Mouse (Mus musculus): ENCODE measurements around the gene Aff3.
A peak's percentile ranks its signal among the peaks of the same experiment; 100 is the strongest.

The Aff3 gene

GRCm38 (mm10) chr1:38308705-38308996, 356.1 kb downstream of the Aff3 start:
- DNase-seq: no peak

GRCm38 (mm10) chr1:38307821-38308704, 356.7 kb downstream of the Aff3 start:
- peak; percentile 36 to 69 for DNase-seq

GRCm38 (mm10) chr1:38307234-38307633, 357.5 kb downstream of the Aff3 start:
- no peak for DNase-seq

- DNase-seq: no peak
Observed at GRCm38 (mm10) chr1:38306146-38306545, 358.6 kb downstream of the Aff3 start.

GRCm38 (mm10) chr1:38304376-38304775, 360.4 kb downstream of the Aff3 start:
- DNase-seq: no peak

GRCm38 (mm10) chr1:38298291-38298690, 366.5 kb downstream of the Aff3 start:
- DNase-seq: no peak

- no peak for DNase-seq
Observed at GRCm38 (mm10) chr1:38294906-38295305, 369.8 kb downstream of the Aff3 start.

GRCm38 (mm10) chr1:38294336-38294695, 370.4 kb downstream of the Aff3 start:
- no peak for DNase-seq

- no peak for DNase-seq
Observed at GRCm38 (mm10) chr1:38293671-38294335, 371.0 kb downstream of the Aff3 start.

GRCm38 (mm10) chr1:38292851-38293250, 371.9 kb downstream of the Aff3 start:
- DNase-seq: no peak

GRCm38 (mm10) chr1:38291915-38292314, 372.8 kb downstream of the Aff3 start:
- DNase-seq: no peak

- DNase-seq: no peak
Observed at GRCm38 (mm10) chr1:38291497-38291896, 373.3 kb downstream of the Aff3 start.

- no peak for DNase-seq
Observed at GRCm38 (mm10) chr1:38290881-38291280, 373.9 kb downstream of the Aff3 start.

- DNase-seq: no peak
Observed at GRCm38 (mm10) chr1:38289891-38290290, 374.9 kb downstream of the Aff3 start.

GRCm38 (mm10) chr1:38288716-38289115, 376.0 kb downstream of the Aff3 start:
- DNase-seq: no peak

- DNase-seq: no peak
Observed at GRCm38 (mm10) chr1:38286551-38286950, 378.2 kb downstream of the Aff3 start.

GRCm38 (mm10) chr1:38280549-38280948, 384.2 kb downstream of the Aff3 start:
- no peak for DNase-seq

GRCm38 (mm10) chr1:38271312-38271711, 393.4 kb downstream of the Aff3 start:
- DNase-seq: no peak

GRCm38 (mm10) chr1:38268246-38269042, 396.3 kb downstream of the Aff3 start:
- no peak for DNase-seq

GRCm38 (mm10) chr1:38263251-38263650, 401.5 kb downstream of the Aff3 start:
- no peak for DNase-seq

GRCm38 (mm10) chr1:38262362-38263154, 402.2 kb downstream of the Aff3 start:
- DNase-seq: peak; percentile 6 to 51

- no peak for DNase-seq
Observed at GRCm38 (mm10) chr1:38261076-38261475, 403.7 kb downstream of the Aff3 start.

All from lung, postnatal 4 days (tissue).